Mouse (Mus musculus) forebrain, postnatal 0 days (tissue): Measurements from ENCODE around the gene 2610001J05Rik. TPM values are rescaled to one million over a fixed set of nuclear protein-coding genes. Genes with fewer than 3 reads are reported as not detected.

Source experiments
- ATAC-seq: fragments of 200-750 bp; cut with Nextera tagmentation; 2 replicates; pipeline ENCODE4 v1.8.0; 2017; ENCODE audit warnings: mild to moderate bottlenecking, moderate library complexity
- DNase-seq: peaks from one replicate; pipeline ENCODE4 v3.0.0-alpha.2; 2015
- H3K27ac ChIP-seq: fragments of 300-500 bp; sonication (generic); 2 replicates; pipeline ENCODE4 v1.5.1; 2014; ENCODE audit warnings: low read depth, mild to moderate bottlenecking, antibody characterized with exemption, low read length, moderate library complexity, mixed read lengths
- H3K27me3 ChIP-seq: fragments of 300-500 bp; sonication (generic); 2 replicates; pipeline ENCODE4 v1.6.1; 2014; ENCODE audit warnings: mild to moderate bottlenecking, low read length, mixed read lengths; ENCODE audit not compliant: insufficient read depth
- H3K36me3 ChIP-seq: fragments of 300-500 bp; sonication (generic); 2 replicates; pipeline ENCODE4 v1.6.1; 2014; ENCODE audit warnings: mild to moderate bottlenecking, moderate library complexity; ENCODE audit not compliant: insufficient read depth
- H3K4me1 ChIP-seq: fragments of 300-500 bp; sonication (generic); 2 replicates; pipeline ENCODE4 v1.6.1; 2014; ENCODE audit warnings: antibody characterized with exemption; ENCODE audit not compliant: insufficient read depth
- H3K4me2 ChIP-seq: fragments of 300-500 bp; sonication (generic); 2 replicates; pipeline ENCODE4 v1.6.1; 2014; ENCODE audit warnings: low read depth, mild to moderate bottlenecking, moderate library complexity
- H3K4me3 ChIP-seq: fragments of 300-500 bp; sonication (generic); 2 replicates; pipeline ENCODE4 v1.5.1; 2014; ENCODE audit warnings: low read depth, low read length, mixed read lengths
- H3K9ac ChIP-seq: fragments of 300-500 bp; sonication (generic); 2 replicates; pipeline ENCODE4 v1.6.1; 2014; ENCODE audit warnings: mild to moderate bottlenecking
- H3K9me3 ChIP-seq: fragments of 300-500 bp; sonication (generic); 2 replicates; pipeline ENCODE4 v1.6.1; 2016; ENCODE audit warnings: low read length
- CTCF ChIP-seq: sonication (generic); IDR thresholded peaks from 2 replicates; pipeline ENCODE4 v1.5.1; 2016; ENCODE audit warnings: antibody characterized with exemption, control low read depth, low read depth
- WGBS: fragments of 180-500 bp; shearing (Covaris S2); extraction: QIAGEN DNeasy Blood & Tissue Kit; methylation state at CpG from one replicate; pipeline ENCODE4 v1.1.7; 2014; 5-methylcytosine and 5-hydroxymethylcytosine counted together
- polyA plus RNA-seq: library from polyadenylated mRNA; unstranded; fragments of >200 nt; fragmentation: Nextera tagmentation; extraction: Ambion mirVana; gene quantifications from 2 replicates; pipeline ENCODE4 v1.2.1, GENCODE M21; 2015
- total RNA-seq: library from RNA; depleted of rRNA; stranded (reverse); fragments of >200 nt; gene quantifications from 2 replicates; pipeline ENCODE4 v1.2.3, GENCODE M21; 2014; rRNA removed

2610001J05Rik gene
- total and polyA plus RNA-seq, 2 experiments from 2014 or later, result 18.1 to 120 TPM

DNA sequence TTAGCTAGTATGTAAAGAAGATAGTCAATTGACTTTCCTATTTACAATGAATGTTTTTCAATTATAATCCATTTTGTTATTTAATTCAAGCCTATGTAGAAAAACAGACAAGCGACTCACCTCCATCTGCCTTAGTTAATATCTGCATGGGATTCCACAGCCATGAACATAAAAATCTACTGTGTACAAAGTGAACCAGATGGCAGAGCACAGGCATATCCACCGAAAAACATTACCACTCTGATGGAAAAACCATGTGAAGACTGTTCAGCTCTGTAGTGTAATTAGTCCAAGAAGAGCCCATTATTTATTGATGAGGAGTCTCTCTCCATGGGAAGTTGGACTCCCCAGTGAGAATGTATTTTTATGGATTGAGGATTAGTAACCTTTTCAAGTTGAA lies 38.5 kb downstream of the 2610001J05Rik start:
- Histone ChIP-seq H3K27me3 (no peaks in the 10 kb centered on the region), H3K4me2 (peak overlapping the region; percentile 47), H3K9ac (no peak overlapping the region), H3K9me3 (no peaks in the 10 kb centered on the region), H3K27ac (no peak overlapping the region), H3K36me3 (0 out of 2 replicates have a peak, but pooled peaks cover 4% of the 10 kb centered on the region), H3K4me1 (peaks cover 14% of the 10 kb centered on the region), H3K4me3 (peak overlapping the region; percentile 27; the same call in 1 of the 2 replicates)
- TF ChIP-seq CTCF, result no peak
- ATAC-seq (no peak), DNase-seq (no peak)
- WGBS, result 36% methylated on average over 2 of the region's 2 CpGs

DNA sequence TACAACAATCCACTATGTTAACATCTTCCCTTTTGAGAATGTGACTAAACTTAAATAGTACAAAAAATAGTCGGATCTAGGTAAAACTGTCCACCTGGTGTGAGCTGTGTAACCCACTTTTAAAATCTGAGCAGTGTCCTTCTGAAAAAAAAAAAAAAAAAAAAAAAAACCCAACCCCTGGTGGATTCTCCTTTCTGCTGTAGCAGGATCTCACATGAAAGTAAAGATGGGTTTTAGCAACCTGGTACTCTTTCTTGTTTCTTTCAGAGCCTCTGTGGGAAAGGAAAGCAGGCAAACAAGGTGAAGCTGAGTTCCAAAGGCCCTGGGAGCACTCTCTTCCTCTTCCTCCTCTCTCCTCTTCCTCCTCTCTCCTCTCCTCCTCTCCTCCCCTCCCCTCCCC lies 42.4 kb downstream of the 2610001J05Rik start:
- DNase-seq, result no peak
- no peak overlapping the region for H3K27ac ChIP-seq
- H3K4me1 ChIP-seq, result peaks cover 8% of the 10 kb centered on the region
- H3K27me3 ChIP-seq, result no peaks in the 10 kb centered on the region
- no peak overlapping the region for H3K4me3 ChIP-seq
- H3K4me2 ChIP-seq, result no peak overlapping the region
- ATAC-seq, result no peak
- H3K36me3 ChIP-seq, result 0 out of 2 replicates have a peak, but pooled peaks cover 4% of the 10 kb centered on the region
- H3K9me3 ChIP-seq, result no peaks in the 10 kb centered on the region
- no peak for TF ChIP-seq CTCF
- H3K9ac ChIP-seq, result no peak overlapping the region
- WGBS, result 87% methylated on average over 1 of the region's 1 CpGs

Other genes with a start within 250 kb of the 2610001J05Rik start
- gene Bmt2, start 193.6 kb downstream of the 2610001J05Rik start, total RNA-seq, result 37.2 and 38.9 TPM in 2 replicates
- 7.0 and 11.8 TPM in 2 replicates for gene Bmt2, start 193.6 kb downstream of the 2610001J05Rik start, polyA plus RNA-seq
- 156 and 167 TPM in 2 replicates for gene Gpr85, start 31.6 kb downstream of the 2610001J05Rik start, total RNA-seq
- 140 and 159 TPM in 2 replicates for gene Gpr85, start 31.6 kb downstream of the 2610001J05Rik start, polyA plus RNA-seq